Mouse (Mus musculus) NIH3T3 (cell line): ENCODE results near the gene Zfp738.
"Not testable (repeated sequence)": the region's sequence is repeated elsewhere in the genome, so short reads cannot be mapped to it uniquely, and the experiment has no call there.

Experiments
- DNase-seq: peaks from one replicate; pipeline ENCODE4 v3.0.0-alpha.2; 2012; ENCODE audit warnings: low read depth

Gene Zfp738

GRCm38 (mm10) chr13:67686971-67687370 lies at the start of gene Zfp738:
TSS of gene Zfp738 (minus strand) at chr13:67687071.
- no peak for DNase-seq

GRCm38 (mm10) chr13:67734391-67734790 lies 47.5 kb upstream of the Zfp738 start:
- DNase-seq, result not testable (repeated sequence)

- peak; percentile 75 for DNase-seq
These were observed 42.6 kb upstream of the Zfp738 start for GRCm38 (mm10) chr13:67729441-67729840.

DNA sequence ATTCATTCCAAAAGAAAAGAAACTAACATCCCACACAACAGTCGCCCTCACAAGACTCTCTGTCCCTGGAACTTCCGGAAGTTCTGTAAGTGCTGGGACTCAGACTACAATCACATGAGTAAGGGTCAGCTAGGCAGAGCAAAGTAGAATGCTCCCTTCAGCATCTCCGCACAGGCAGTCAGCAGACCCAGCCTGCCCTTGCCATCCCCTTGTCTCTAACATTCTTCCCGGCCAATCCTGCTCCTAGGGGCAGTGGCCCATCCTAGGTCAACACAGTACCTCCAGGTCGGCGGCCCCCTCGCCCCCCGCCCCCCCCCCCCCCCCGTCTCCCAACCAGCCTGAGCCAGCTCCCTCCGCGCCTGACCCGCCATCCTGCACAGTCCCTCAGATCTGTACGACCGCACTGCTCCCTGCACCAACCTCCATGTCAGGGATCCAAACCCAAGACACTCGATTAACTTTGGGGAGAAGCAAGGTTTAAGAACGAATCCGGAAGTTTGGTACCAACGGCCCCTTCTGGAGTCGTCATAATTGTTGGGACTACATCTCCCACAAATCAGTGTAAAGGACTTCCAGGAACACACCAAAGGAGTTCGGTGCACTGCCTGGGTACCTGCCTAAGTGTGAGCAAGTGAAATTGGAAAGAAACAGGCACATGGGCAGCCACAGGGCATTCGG lies 41.9 kb upstream of the Zfp738 start, which contains the start of gene Zfp65:
Zfp65 (minus strand) TSS at position 533 of the 678 bp plus-strand sequence.
- peak; percentile 74 for DNase-seq

DNA sequence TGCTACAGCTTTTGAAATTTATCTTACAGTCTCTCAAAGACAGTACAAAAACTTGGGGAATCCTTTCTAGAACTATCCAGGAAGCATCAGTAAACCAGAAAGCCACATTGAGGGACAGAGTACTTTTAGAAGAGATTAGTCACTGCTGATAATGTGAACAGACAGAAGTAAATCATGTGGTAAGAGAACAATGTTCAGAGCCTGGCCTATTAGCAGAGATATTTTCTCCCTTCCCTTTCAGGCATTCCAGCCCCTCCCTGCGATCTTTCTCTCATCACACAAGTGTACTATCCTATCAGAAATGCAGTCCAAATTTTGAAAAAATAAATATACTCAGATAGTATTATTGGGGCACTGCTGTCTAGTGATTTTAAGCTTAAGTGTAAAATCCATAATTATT lies 41.2 kb upstream of the Zfp738 start:
- DNase-seq, result peak; percentile 15

- DNase-seq, result peak; percentile 37
These were observed 38.5 kb upstream of the Zfp738 start for GRCm38 (mm10) chr13:67725331-67725730.

DNA sequence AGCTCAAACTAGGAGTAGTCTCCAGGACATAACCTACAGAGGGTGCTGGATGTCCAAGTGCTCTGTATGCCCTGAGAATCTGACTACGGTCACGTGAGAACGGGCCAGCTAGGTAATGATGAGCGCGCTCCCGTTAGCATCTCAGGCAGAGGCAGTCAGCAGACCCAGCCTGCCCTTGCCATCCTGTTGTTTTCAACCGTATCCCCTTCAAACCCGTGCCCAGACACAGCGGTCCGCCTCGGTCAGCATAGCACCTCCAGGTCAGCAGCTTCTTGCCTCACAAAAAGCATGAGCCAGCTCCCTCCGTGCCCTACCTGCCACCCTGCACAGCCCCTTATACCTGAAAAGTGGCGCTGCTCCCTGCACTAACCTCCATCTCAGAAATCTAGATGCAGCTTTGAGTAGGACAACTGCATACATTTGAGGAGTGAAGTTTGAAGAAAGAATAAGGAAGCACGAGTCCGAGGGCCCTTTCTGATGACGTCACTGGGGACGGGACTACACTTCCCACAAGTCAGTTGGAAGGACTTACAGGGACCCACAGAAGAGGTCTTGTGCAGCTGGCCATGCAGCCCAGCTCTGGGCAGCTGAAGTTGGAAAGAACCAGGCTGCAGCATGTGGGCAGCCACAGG lies 37.1 kb upstream of the Zfp738 start:
- DNase-seq, result peak; percentile 91

- DNase-seq, result peak; percentile 24
These were observed 3.0 kb downstream of the Zfp738 start for GRCm38 (mm10) chr13:67683841-67684240.

DNA sequence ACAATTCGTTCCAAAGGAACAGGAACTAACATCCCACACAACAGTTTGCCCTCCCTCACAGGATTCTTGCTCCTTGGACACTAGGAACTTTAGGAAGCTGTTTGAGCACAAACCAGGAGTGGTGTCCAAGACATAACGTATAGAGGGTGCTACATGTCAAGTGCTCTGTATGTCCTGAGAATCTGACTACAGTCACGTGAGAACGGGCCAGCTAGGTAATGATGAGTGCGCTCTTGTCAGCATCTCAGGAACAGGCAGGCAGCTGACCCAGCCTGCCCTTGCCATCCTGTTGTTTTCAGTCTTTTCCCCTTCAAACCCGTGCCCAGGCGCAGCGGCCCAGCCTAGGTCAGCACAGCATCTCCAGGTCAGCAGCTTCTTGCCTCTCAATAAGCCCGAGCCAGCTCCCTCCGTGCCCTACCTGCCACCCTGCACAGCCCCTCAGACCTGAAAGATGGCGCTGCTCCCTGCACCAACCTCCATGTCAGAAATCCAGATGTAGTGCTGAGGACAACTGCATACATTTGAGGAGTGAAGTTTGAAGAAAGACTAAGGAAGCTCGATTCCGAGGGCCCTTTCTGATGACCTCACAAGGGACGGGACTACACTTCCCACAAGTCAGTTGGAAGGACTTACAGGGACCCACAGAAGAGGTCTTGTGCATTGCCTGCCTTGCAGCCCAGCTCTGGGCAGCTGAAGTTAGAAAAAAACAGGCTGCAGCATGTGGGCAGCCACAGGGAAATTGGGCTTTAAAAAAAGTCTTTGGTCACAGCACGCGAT lies 3.7 kb downstream of the Zfp738 start:
- peak; percentile 89 for DNase-seq

DNA sequence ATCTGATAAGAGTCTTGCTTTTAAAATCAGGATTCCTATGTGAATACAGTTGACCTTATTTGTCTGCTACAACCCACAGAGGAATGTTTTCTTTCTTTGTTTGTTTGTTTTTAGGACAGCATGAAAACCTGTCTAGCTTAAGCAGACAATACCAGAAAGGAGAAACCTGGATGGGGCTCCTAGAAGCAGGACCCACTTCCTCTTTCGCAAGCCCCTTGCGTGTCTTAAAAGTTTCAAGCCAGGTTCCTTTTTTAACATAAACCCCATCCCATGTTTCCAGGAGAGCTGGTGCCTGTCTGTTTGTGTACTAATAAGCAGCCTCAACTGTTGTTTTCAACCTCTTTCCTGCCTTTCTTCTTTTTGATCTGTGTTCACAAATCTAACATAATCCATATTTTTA lies 12.0 kb downstream of the Zfp738 start:
- no peak for DNase-seq

DNA sequence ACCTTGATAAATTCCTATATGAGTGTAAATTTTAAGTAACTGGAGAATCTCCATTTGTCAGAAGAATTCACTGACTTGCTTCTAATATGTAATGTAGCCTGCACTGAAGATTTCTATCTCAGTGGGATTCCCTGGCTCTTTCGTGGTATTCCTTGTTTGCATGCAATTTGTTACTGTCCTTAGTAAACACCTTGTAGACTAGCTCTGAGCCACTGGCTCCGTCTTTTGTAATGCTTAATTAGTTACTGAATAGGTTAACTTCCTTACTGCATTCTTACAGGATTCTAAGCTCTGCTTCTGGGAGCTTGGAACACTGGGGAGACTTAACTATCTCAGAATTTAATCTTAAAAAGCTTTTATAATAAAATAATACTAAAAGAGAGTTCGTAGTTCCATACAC lies 34.4 kb downstream of the Zfp738 start:
- DNase-seq, result no peak

GRCm38 (mm10) chr13:67637294-67638007 lies 49.4 kb downstream of the Zfp738 start, which contains the start of the genes Gm49345 and Zfp729a:
TSS of gene Gm49345 (minus strand) at chr13:67637769.
TSS of gene Zfp729a (minus strand) at chr13:67637791.
- peak; percentile 92 for DNase-seq

DNA sequence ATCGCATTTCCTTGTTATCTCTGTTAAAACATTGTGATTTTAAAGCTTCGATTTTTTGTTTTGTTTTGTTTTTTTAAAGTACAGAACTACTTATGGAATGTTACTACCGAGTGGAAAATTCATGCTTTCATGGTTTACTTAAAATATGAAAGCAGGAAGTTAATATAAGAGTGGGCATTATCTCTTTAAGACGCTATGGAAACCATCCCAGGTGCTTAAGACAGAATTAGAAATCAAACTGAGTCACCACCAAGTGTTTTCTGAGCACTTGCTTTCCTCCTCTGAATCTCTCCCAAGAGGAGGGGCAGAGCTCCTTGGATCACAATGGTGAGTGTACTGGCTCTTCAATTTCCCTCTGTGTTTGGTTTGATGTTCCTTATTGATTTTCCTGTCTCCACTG lies 76.8 kb downstream of the Zfp738 start:
- peak; percentile 31 for DNase-seq

DNA sequence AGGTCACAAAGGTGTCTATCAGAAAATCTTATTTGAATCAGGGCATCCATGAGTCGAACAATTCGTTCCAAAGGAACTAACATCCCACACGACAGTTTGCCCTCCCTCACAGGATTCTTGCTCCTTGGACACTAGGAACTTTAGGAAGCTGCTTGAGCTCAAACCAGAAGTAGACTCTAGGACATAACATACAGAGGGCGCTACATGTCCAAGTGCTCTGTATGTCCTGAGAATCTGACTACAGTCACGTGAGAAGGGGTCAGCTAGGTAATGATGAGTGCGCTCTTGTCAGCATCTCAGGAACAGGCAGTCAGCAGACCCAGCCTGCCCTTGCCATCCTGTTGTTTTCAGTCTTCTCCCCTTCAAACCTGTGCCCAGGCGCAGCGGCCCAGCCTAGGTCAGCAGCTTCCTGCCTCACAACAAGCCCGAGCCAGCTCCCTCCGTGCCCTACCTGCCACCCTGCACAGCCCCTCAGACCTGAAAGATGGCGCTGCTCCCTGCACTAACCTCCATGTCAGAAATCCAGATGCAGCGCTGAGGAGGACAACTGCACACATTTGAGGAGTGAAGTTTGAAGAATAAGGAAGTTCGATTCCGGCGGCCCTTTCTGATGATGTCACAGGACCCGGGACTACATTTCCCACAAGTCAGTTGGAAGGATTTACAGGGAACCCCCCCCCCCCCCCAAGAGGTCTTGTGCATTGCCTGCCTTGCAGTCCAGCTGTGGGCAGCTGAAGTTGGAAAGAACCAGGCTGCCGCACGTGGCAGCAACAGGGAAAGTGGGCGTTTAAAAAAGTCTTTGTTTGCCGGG lies 77.6 kb downstream of the Zfp738 start, which contains the start of gene Zfp729b:
Zfp729b (minus strand) TSS at position 642 of the 811 bp plus-strand sequence.
- peak; percentile 90 for DNase-seq
